Mouse (Mus musculus): ENCODE results near the gene Gm14325. TPM values are rescaled to one million over a fixed set of nuclear protein-coding genes. Genes with fewer than 3 reads are reported as not detected.
"Not testable (repeated sequence)": the region's sequence is repeated elsewhere in the genome, so short reads cannot be mapped to it uniquely, and the experiment has no call there.

The Gm14325 gene
- 10 to 100 TPM; 14.6 to 18.6 TPM for polyA plus RNA-seq (2017; shearing (Covaris generic))

DNA sequence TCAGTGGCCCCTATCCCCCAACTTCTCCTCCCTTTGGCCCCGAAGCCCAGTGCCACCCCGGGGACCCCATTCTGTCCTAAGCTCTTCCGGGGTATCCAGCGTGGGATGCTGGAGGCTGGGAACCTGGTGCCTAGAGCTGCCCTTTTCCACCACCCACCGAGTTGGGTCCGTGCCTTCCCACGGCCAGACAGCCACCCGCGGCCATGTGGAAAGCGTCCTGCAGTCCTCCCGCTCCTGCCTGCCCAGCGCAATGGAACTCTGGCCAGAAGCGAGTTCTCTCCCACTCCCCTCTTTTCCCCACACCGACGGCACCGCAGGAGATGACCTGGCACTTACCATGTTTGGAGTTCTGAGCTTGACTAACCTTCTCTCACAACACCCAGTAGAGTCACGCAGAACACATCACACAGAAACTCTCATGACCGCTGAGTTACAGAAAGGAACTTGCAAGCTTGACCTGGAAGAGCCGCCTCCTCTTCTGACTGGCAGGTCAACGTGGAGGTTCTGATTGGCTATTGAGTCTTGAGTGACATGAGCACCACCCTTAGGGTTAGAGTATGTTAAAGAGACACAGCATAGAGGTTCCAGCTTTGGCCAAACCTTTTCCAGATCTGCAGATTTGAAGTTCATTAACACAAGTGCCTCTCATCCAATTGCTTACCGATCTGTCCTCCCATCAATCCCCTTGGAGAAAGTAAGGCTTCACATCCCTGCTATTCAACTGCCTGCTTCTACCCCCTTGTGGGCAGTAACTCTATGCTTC, at the start of gene Gm14325:
Gene Gm14325 (minus strand): TSS at position 436 of the 763 bp plus-strand sequence.
- not testable (repeated sequence) for ATAC-seq

DNA sequence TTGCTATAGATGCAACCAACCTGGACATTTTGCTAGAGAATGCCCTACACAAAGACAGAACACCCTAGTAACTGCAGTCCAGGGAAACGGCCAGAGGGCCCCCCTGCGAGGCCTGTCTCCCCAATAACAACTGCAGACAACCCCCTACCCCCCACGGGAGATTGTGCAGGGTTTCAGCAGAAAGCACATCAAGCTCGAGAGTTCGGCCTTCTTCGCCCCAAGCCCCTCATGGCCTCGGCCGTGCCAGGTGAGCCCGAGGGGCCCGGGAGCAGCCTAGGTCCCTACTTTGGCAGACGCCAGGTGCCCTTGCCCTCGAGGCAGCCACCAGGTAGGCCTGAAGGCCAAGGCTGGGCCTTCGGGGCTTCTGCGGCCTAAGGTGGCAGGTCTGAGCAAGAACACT, 47.6 kb upstream of the Gm14325 start:
- ATAC-seq, result not testable (repeated sequence)

DNA sequence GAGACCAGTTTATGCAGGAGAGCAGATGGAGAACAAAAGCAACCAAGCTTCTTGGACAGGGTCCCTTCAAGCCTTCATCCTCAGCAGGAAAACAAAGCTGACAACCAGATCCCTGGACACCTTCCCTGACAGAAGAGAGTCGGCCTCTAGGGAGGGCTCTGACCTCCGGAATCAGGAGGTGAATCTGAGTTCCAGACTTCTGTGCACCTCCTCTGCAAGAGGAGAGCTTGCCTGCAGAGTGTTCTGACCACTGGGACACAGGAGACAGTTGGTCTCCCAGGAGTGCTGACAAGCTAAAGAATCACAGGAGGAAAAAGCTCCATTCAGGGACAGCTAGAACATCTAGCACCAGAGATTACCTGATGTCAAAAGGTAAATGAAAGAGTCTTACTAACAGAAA, 22.1 kb upstream of the Gm14325 start:
- ATAC-seq, result not testable (repeated sequence)

DNA sequence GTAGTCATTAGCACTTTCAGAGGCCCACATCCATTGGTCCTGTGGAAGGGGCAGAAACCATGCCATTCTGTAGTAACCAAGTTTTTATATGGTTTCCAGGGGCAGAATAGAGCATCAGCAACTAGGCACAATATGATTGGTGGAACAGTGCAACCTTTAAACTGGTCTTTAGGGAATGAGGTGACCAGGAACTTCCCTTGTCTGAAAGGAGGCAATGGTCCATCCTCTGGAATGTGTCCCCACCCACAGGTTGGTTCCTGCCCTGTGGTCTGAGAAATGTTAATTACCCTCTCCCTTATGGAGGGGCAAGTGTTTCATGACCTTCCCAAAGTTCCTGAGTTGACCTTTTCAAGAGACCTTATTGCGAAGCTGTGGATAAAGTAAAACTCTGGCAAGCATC, 3.5 kb upstream of the Gm14325 start:
- ATAC-seq, result not testable (repeated sequence)

DNA sequence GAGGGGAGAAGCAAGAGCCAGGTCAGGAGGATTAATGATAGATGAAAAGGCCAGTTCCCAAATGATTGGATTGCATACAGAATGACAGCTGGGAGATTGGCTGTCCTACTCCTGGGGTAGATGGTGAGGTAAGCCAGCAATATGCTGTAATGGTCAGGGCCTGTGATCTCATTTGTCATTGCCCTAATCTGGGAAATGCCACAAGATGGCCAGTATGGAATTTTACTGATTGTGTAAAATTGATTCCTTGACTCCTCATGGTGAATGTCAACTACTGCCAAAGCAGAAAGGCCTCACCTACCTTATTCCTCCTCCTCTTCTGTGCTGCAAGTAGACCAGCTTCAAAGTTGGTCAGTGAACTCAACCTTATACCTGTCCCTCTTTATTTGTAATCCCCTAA, 3.4 kb downstream of the Gm14325 start:
- ATAC-seq, result not testable (repeated sequence)

DNA sequence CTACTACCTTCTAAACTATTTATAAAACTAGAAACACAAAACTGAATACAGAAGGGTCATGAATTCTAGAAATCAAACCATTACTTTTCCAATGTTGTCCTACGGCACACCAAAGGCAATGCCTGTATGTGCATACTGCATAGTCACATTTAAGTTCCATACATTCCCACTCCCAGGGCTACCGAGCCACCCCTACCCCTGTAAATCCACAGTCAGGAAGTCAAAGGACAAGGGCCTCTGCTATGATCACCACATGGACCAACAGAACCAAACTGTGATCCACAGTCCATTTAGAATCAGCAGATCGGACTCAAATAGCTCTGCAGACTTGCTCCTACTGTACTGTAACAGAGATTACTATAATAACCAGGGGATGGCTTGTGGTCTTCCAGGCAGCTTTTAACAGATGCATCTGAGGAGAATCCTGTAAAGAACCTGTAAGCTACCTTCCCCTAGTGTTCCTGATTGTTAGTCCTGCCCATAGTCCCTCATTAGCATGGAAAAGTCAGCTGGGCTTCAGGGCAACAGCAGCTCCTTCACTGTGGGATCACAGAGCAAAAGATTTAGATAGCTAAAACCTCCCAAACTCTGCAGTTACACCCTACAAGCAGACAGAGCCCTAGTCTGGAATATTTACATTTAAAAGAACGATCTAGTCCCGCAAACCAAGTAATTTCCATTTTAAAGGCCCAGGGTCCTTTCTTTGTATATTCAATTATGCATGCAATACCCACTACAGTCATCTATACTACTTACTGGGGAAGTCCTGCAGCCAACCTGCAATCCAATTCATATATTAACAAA, 4.2 kb downstream of the Gm14325 start:
- not testable (repeated sequence) for ATAC-seq

DNA sequence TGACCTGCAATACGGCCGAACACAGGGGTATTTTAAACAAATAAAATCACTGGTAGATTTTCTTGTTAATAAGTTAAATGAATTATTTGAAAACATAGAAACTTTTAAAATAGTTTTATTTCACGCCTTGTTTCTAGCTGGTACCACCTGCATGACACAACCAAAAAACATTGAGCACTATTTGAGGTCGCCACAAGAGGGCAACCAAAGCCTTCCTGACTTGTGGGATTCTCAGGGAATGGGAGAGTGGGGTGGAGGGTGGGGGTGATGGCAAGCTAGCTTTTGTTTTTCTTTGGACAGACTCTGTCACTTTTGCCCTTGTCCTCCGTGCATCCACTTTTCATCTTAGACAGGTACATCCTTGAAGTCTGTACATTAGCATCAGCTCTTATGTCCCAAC, 18.2 kb downstream of the Gm14325 start:
- ATAC-seq, result not testable (repeated sequence)

DNA sequence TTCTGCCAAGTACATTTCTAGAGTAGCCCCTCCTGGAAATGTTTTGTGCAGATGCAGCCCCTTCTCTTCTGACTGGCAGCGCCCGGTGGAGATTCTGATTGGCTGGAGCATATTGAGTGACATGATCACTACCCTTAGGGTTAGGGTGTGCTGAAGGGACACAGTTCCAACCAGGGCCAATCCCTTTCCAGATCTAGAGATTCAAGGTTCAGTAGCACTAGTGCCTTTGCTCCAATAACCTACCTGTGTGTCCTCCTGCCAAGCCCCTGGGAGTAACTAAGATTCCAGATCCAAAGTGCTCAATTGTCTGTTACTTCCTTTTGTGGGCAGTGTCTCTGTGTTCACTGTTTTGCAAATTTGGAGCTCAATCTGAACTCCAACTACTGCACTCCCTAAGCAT, 34.0 kb downstream of the Gm14325 start:
- ATAC-seq, result not testable (repeated sequence)

DNA sequence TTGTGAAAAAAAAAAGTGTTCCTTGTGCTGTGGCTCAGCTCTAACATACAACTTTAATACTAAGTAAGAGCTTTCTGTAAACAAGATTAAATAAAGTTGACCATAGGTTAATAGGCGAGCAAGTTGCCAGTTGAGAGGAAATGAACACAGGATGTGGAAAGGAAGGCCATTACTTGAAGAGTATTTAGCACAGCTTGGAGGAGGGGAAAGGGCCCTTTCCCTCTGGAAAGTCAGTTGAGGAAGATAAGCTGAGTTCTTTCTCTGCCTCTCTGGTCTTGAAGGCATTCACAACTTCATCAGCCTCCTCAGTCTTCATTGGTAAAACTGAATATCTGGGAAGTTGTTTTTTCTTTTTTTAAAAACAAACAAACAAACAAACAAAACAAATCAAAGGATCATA, 52.8 kb downstream of the Gm14325 start:
- not testable (repeated sequence) for ATAC-seq

Other genes with a start within 250 kb of the Gm14325 start
- gene Gm14322, start 81.0 kb downstream of the Gm14325 start, polyA plus RNA-seq (2017; shearing (Covaris generic)), result 1 to 10 TPM in 1 of 2 experiments, not detected in 1; 1.1 TPM
- gene Gm14327, start 56.8 kb upstream of the Gm14325 start, polyA plus RNA-seq (2017; shearing (Covaris generic)), result 10 to 100 TPM in 1 of 2 experiments, under 1 TPM in 1; 0.86 to 16.6 TPM
- 1 to 10 TPM in 1 of 2 experiments, under 1 TPM in 1; 0.83 to 1.9 TPM for gene Zfp972, start 85.3 kb upstream of the Gm14325 start, polyA plus RNA-seq (2017; shearing (Covaris generic))
- gene Gm14326, start 117.0 kb upstream of the Gm14325 start, polyA plus RNA-seq (2017; shearing (Covaris generic)), result 10 to 100 TPM; 15.1 to 20.0 TPM
- gene Zfp971, start 182.9 kb upstream of the Gm14325 start, polyA plus RNA-seq (2017; shearing (Covaris generic)), result 10 to 100 TPM in 1 of 2 experiments, 1 to 10 TPM in 1; 8.7 to 11.8 TPM
- 10 to 100 TPM; 11.1 to 13.6 TPM for gene Zfp931, start 238.1 kb upstream of the Gm14325 start, polyA plus RNA-seq (2017; shearing (Covaris generic))

Data from activated CD4-positive, CD25-positive, alpha-beta regulatory T cell, adult 4 months (primary cell).